Mouse (Mus musculus) effector memory CD4-positive, alpha-beta T cell, adult 7 months (primary cell): Measurements from ENCODE around the gene Galnt7. TPM values are rescaled to one million over a fixed set of nuclear protein-coding genes. Genes with fewer than 3 reads are reported as not detected.

Experiments
- polyA plus RNA-seq: library from polyadenylated mRNA; unstranded; fragments of 100-300 nt; shearing (Covaris generic); gene quantifications from one replicate; pipeline ENCODE4 v1.2.1, GENCODE M21; 2017

The Galnt7 gene
- polyA plus RNA-seq = 44.1 TPM

GRCm38 (mm10) chr8:57652456-57653055, at the start of gene Galnt7:
Gene Galnt7, minus strand, starts transcription at chr8:57653032.

GRCm38 (mm10) chr8:57511316-57512118, 141.3 kb downstream of the Galnt7 start, which contains the start of gene Hmgb2:
Gene Hmgb2, plus strand, starts transcription at chr8:57511907.

GRCm38 (mm10) chr8:57487441-57488155, 165.2 kb downstream of the Galnt7 start, which contains the start of gene Sap30:
Gene Sap30, minus strand, starts transcription at chr8:57487860.

Other genes with a start within 250 kb of the Galnt7 start
- not detected for gene Scrg1, start 197.1 kb downstream of the Galnt7 start, polyA plus RNA-seq
- 28.5 TPM for gene Sap30, start 165.2 kb downstream of the Galnt7 start, polyA plus RNA-seq
- 157 TPM for gene Hmgb2, start 141.1 kb downstream of the Galnt7 start, polyA plus RNA-seq